Mouse (Mus musculus) limb, embryonic 14.5 days (tissue): Measurements from ENCODE around the gene Clmn. TPM values are rescaled to one million over a fixed set of nuclear protein-coding genes. Genes with fewer than 3 reads are reported as not detected.

ENCODE experiments used
- ATAC-seq: fragments of 200-750 bp; cut with Nextera tagmentation; 2 replicates; pipeline ENCODE4 v1.8.0; 2017; ENCODE audit warnings: low read depth, moderate number of reproducible peaks, moderate TSS enrichment; ENCODE audit not compliant: low FRiP score
- DNase-seq: peaks from one replicate; pipeline ENCODE4 v3.0.0-alpha.2; 2015; ENCODE audit warnings: low spot score
- H3K27ac ChIP-seq: fragments of 300-500 bp; sonication (generic); replicated peaks from 2 replicates; pipeline ENCODE4 v1.5.1; 2014; ENCODE audit warnings: low read depth, mild to moderate bottlenecking, low read length, moderate library complexity, mixed read lengths
- H3K27me3 ChIP-seq: fragments of 300-500 bp; sonication (generic); 2 replicates; pipeline ENCODE4 v1.6.1; 2014; ENCODE audit warnings: low read length, mixed read lengths; ENCODE audit not compliant: control insufficient read depth, insufficient read depth
- H3K36me3 ChIP-seq: fragments of 300-500 bp; sonication (generic); 2 replicates; pipeline ENCODE4 v1.6.1; 2014; ENCODE audit warnings: mild to moderate bottlenecking, low read length, moderate library complexity, mixed read lengths; ENCODE audit not compliant: control insufficient read depth, insufficient read depth
- H3K4me1 ChIP-seq: fragments of 300-500 bp; sonication (generic); 2 replicates; pipeline ENCODE4 v1.6.1; 2014; ENCODE audit warnings: antibody characterized with exemption, low read length, mixed read lengths; ENCODE audit not compliant: control insufficient read depth, insufficient read depth
- H3K4me2 ChIP-seq: fragments of 300-500 bp; sonication (generic); replicated peaks from 2 replicates; pipeline ENCODE4 v1.6.1; 2014; ENCODE audit warnings: low read depth, mild to moderate bottlenecking, low read length, moderate library complexity; ENCODE audit not compliant: severe bottlenecking
- H3K4me3 ChIP-seq: fragments of 300-500 bp; sonication (generic); replicated peaks from 2 replicates; pipeline ENCODE4 v1.5.1; 2014; ENCODE audit warnings: low read length
- H3K9ac ChIP-seq: fragments of 300-500 bp; sonication (generic); 2 replicates; pipeline ENCODE4 v1.6.1; 2014; ENCODE audit warnings: mild to moderate bottlenecking, low read depth, low read length, moderate library complexity; ENCODE audit not compliant: severe bottlenecking
- H3K9me3 ChIP-seq: fragments of 300-500 bp; sonication (generic); 2 replicates; pipeline ENCODE4 v1.6.1; 2016; ENCODE audit warnings: low read length; ENCODE audit not compliant: control insufficient read depth
- POLR2A ChIP-seq: fragments of 200-500 bp; IDR thresholded peaks from 2 replicates; pipeline ENCODE4 v1.8.0; 2012; ENCODE audit warnings: inconsistent platforms, mild to moderate bottlenecking, moderate library complexity, borderline replicate concordance; ENCODE audit not compliant: insufficient read depth, insufficient read length; ENCODE audit errors: extremely low read depth
- WGBS: fragments of 180-500 bp; shearing (Covaris S2); extraction: QIAGEN DNeasy Blood & Tissue Kit; methylation state at CpG from one replicate; pipeline ENCODE4 v1.1.7; 2014; 5-methylcytosine and 5-hydroxymethylcytosine counted together
- polyA plus RNA-seq, 2 experiments: library from polyadenylated mRNA; depleted of rRNA in 1 of 2; stranded (reverse) in 1 of 2; unstranded in 1 of 2; fragments of >200 nt; fragmentation: Nextera tagmentation in 1 of 2; extraction: Ambion mirVana in 1 of 2; gene quantifications; 2 replicates each; pipeline versions ENCODE4 v1.2.1 to v1.2.3; 2012 to 2014

The Clmn gene
- polyA plus RNA-seq, 2 experiments = 2.9 to 8.1 TPM

- TF ChIP-seq POLR2A = no peak
- no peak for ATAC-seq
- Histone ChIP-seq H3K36me3 (0 out of 2 replicates have a peak, but pooled peaks cover 3% of the 10 kb centered on the region), H3K4me3 (no peak overlapping the region), H3K9me3 (no peaks in the 10 kb centered on the region), H3K27me3 (no peaks in the 10 kb centered on the region), H3K27ac (no peak overlapping the region), H3K9ac (no peak overlapping the region), H3K4me2 (no peak overlapping the region), H3K4me1 (peaks cover 23% of the 10 kb centered on the region)
- DNase-seq = no peak
- WGBS = 72% methylated on average over 4 of the region's 4 CpGs
Measured at GRCm38 (mm10) chr12:104743687-104744086, 121.2 kb downstream of the Clmn start.

- DNase-seq = no peak
- Histone ChIP-seq H3K4me1 (peaks cover 23% of the 10 kb centered on the region), H3K27ac (no peak overlapping the region), H3K27me3 (no peaks in the 10 kb centered on the region), H3K4me2 (no peak overlapping the region), H3K4me3 (no peak overlapping the region), H3K9me3 (no peaks in the 10 kb centered on the region), H3K36me3 (peaks cover 7% of the 10 kb centered on the region; the same call in 1 of the 2 replicates), H3K9ac (no peak overlapping the region)
- TF ChIP-seq POLR2A = no peak
- no peak for ATAC-seq
- WGBS = 84% methylated on average over 6 of the region's 6 CpGs
Measured at GRCm38 (mm10) chr12:104742247-104742646, 122.6 kb downstream of the Clmn start.

- Histone ChIP-seq H3K9me3 (no peaks in the 10 kb centered on the region), H3K4me3 (no peak overlapping the region), H3K9ac (no peak overlapping the region), H3K4me2 (no peak overlapping the region), H3K27me3 (no peaks in the 10 kb centered on the region), H3K4me1 (peaks cover 25% of the 10 kb centered on the region), H3K27ac (no peak overlapping the region), H3K36me3 (peaks cover 11% of the 10 kb centered on the region; the same call in 1 of the 2 replicates)
- WGBS = 53% methylated on average over 12 of the region's 12 CpGs
- ATAC-seq (no peak), DNase-seq (no peak)
- TF ChIP-seq POLR2A = no peak
Measured at GRCm38 (mm10) chr12:104740841-104741787, 123.8 kb downstream of the Clmn start.

GRCm38 (mm10) chr12:104738931-104739330, 125.9 kb downstream of the Clmn start:
- H3K4me2 ChIP-seq = no peak overlapping the region
- 44% methylated on average over 3 of the region's 3 CpGs for WGBS
- H3K27ac ChIP-seq = no peak overlapping the region
- H3K9me3 ChIP-seq = no peaks in the 10 kb centered on the region
- H3K4me3 ChIP-seq = no peak overlapping the region
- no peak overlapping the region for H3K9ac ChIP-seq
- no peaks in the 10 kb centered on the region for H3K27me3 ChIP-seq
- ATAC-seq (no peak), DNase-seq (no peak)
- peaks cover 25% of the 10 kb centered on the region for H3K4me1 ChIP-seq
- no peak for TF ChIP-seq POLR2A
- peaks cover 13% of the 10 kb centered on the region; the same call in 1 of the 2 replicates for H3K36me3 ChIP-seq

GRCm38 (mm10) chr12:104738446-104738845, 126.4 kb downstream of the Clmn start:
- ATAC-seq (no peak), DNase-seq (no peak)
- Histone ChIP-seq H3K4me1 (peaks cover 25% of the 10 kb centered on the region), H3K9me3 (no peaks in the 10 kb centered on the region), H3K36me3 (peaks cover 13% of the 10 kb centered on the region; the same call in 1 of the 2 replicates), H3K27me3 (no peaks in the 10 kb centered on the region), H3K4me3 (no peak overlapping the region), H3K27ac (no peak overlapping the region), H3K9ac (no peak overlapping the region), H3K4me2 (no peak overlapping the region)
- no peak for TF ChIP-seq POLR2A
- WGBS = 47% methylated on average over 9 of the region's 9 CpGs
